Mouse (Mus musculus) kidney, adult 2 months (tissue): Measurements from ENCODE around the gene Trio. TPM values are rescaled to one million over a fixed set of nuclear protein-coding genes. Genes with fewer than 3 reads are reported as not detected.

Source experiments
- DNase-seq: peaks from one replicate; pipeline ENCODE4 v3.0.0; 2021
- H3K27ac ChIP-seq: fragments of 200-500 bp; 2 replicates; pipeline ENCODE4 v1.5.1; 2012; ENCODE audit warnings: low read depth, low read length, control low read depth, inconsistent platforms; ENCODE audit not compliant: insufficient read depth
- H3K27me3 ChIP-seq: fragments of 200-500 bp; replicated peaks from 2 replicates; pipeline ENCODE4 v1.6.1; 2012; ENCODE audit warnings: mild to moderate bottlenecking, moderate library complexity, low read length, inconsistent platforms; ENCODE audit not compliant: control insufficient read depth, insufficient read depth
- H3K36me3 ChIP-seq: fragments of 200-500 bp; 2 replicates; pipeline ENCODE4 v1.6.1; 2012; ENCODE audit warnings: mild to moderate bottlenecking, moderate library complexity, low read length, inconsistent platforms; ENCODE audit not compliant: control insufficient read depth, insufficient read depth
- H3K4me1 ChIP-seq: fragments of 200-500 bp; 2 replicates; pipeline ENCODE4 v1.6.1; 2011; ENCODE audit warnings: low read length; ENCODE audit not compliant: control insufficient read depth, insufficient read depth
- H3K4me3 ChIP-seq: fragments of 200-500 bp; 2 replicates; pipeline ENCODE4 v1.5.1; 2011; ENCODE audit warnings: mild to moderate bottlenecking, low read depth, low read length, control low read depth; ENCODE audit not compliant: insufficient read depth
- CTCF ChIP-seq: fragments of 200-500 bp; conservative IDR thresholded peaks from 2 replicates; pipeline ENCODE4 v1.5.1; 2011; ENCODE audit warnings: low read depth, mild to moderate bottlenecking, control low read depth, low read length, moderate library complexity, mixed read lengths; ENCODE audit not compliant: insufficient read depth, insufficient read length
- POLR2A ChIP-seq: fragments of 200-500 bp; IDR thresholded peaks from one replicate; pipeline ENCODE4 v1.6.1; 2011; ENCODE audit warnings: low read depth, low read length, control low read depth
- WGBS: fragments of 180-500 bp; shearing (Covaris S2); methylation state at CpG from one replicate; pipeline ENCODE4 v1.1.7; 2018; 5-methylcytosine and 5-hydroxymethylcytosine counted together
- polyA plus RNA-seq: library from polyadenylated mRNA; depleted of rRNA; stranded (reverse); fragments of >200 nt; gene quantifications from 2 replicates; pipeline ENCODE4 v1.2.3, GENCODE M21; 2012

Trio gene
- polyA plus RNA-seq, 1 experiment = 37.2 TPM

- H3K4me3 ChIP-seq = no peak overlapping the region
- peak overlapping the region; percentile 81 for H3K27ac ChIP-seq
These were observed 243.1 kb downstream of the Trio start for GRCm38 (mm10) chr15:27782383-27783036.

GRCm38 (mm10) chr15:27779827-27780226, 245.8 kb downstream of the Trio start:
- Histone ChIP-seq H3K36me3 (no peaks in the 10 kb centered on the region), H3K4me1 (peaks cover 19% of the 10 kb centered on the region), H3K27me3 (no peaks in the 10 kb centered on the region), H3K27ac (no peak overlapping the region), H3K4me3 (no peak overlapping the region)
- peak; percentile 34 for DNase-seq
- 47% methylated on average over 10 of the region's 10 CpGs for WGBS
- no peak for TF ChIP-seq POLR2A
- no peak for TF ChIP-seq CTCF

More at GRCm38 (mm10) chr15:27782383-27783036, 243.1 kb downstream of the Trio start:
- 23% methylated on average over 15 of the region's 15 CpGs for WGBS
- TF ChIP-seq CTCF = no peak
- TF ChIP-seq POLR2A = no peak
- Histone ChIP-seq H3K27me3 (no peaks in the 10 kb centered on the region), H3K36me3 (no peaks in the 10 kb centered on the region), H3K4me1 (peaks cover 28% of the 10 kb centered on the region)
- DNase-seq = peak; percentile 89

GRCm38 (mm10) chr15:27779398-27779797, 246.2 kb downstream of the Trio start:
- H3K4me1 ChIP-seq = peaks cover 17% of the 10 kb centered on the region
- no peak overlapping the region for H3K27ac ChIP-seq
- H3K4me3 ChIP-seq = no peak overlapping the region
- DNase-seq = peak; percentile 46
- 59% methylated on average over 11 of the region's 11 CpGs for WGBS
- TF ChIP-seq CTCF (no peak), POLR2A (no peak)
- H3K36me3 ChIP-seq = no peaks in the 10 kb centered on the region
- H3K27me3 ChIP-seq = no peaks in the 10 kb centered on the region

GRCm38 (mm10) chr15:27778256-27778655, 247.4 kb downstream of the Trio start:
- 63% methylated on average over 3 of the region's 3 CpGs for WGBS
- Histone ChIP-seq H3K4me3 (no peak overlapping the region), H3K27ac (no peak overlapping the region), H3K27me3 (no peaks in the 10 kb centered on the region), H3K4me1 (peaks cover 8% of the 10 kb centered on the region; the same call in 1 of the 2 replicates), H3K36me3 (peaks cover 3% of the 10 kb centered on the region)
- no peak for DNase-seq
- TF ChIP-seq CTCF (no peak), POLR2A (no peak)

GRCm38 (mm10) chr15:27777455-27778190, 248.0 kb downstream of the Trio start:
- peak overlapping the region; percentile 10; the same call in 1 of the 2 replicates for H3K27ac ChIP-seq
- H3K36me3 ChIP-seq = peaks cover 6% of the 10 kb centered on the region
- peaks cover 6% of the 10 kb centered on the region; the same call in 1 of the 2 replicates for H3K4me1 ChIP-seq
- no peaks in the 10 kb centered on the region for H3K27me3 ChIP-seq
- H3K4me3 ChIP-seq = no peak overlapping the region
- 28% methylated on average over 11 of the region's 11 CpGs for WGBS
- peak; percentile 35 for DNase-seq
- TF ChIP-seq CTCF = no peak
- TF ChIP-seq POLR2A = no peak

- Histone ChIP-seq H3K4me1 (no peaks in the 10 kb centered on the region; the same call in 1 of the 2 replicates), H3K36me3 (peaks cover 6% of the 10 kb centered on the region), H3K4me3 (no peak overlapping the region), H3K27ac (no peak overlapping the region), H3K27me3 (no peaks in the 10 kb centered on the region)
- WGBS = 62% methylated on average over 7 of the region's 7 CpGs
- no peak for TF ChIP-seq CTCF
- no peak for TF ChIP-seq POLR2A
- DNase-seq = no peak
These were observed 251.2 kb downstream of the Trio start for GRCm38 (mm10) chr15:27774481-27774880.

- H3K36me3 ChIP-seq = peaks cover 6% of the 10 kb centered on the region
- no peaks in the 10 kb centered on the region for H3K4me1 ChIP-seq
- H3K4me3 ChIP-seq = no peak overlapping the region
- TF ChIP-seq CTCF = no peak
- no peak for TF ChIP-seq POLR2A
- no peak overlapping the region for H3K27ac ChIP-seq
- DNase-seq = peak; percentile 43
- 59% methylated on average over 7 of the region's 7 CpGs for WGBS
- no peaks in the 10 kb centered on the region for H3K27me3 ChIP-seq
These were observed 253.5 kb downstream of the Trio start for GRCm38 (mm10) chr15:27772125-27772627.
